Mouse (Mus musculus) forebrain, embryonic 14.5 days (tissue): Measurements from ENCODE around the gene Gm21083. TPM values are rescaled to one million over a fixed set of nuclear protein-coding genes. Genes with fewer than 3 reads are reported as not detected.
A peak's percentile ranks its signal among the peaks of the same experiment; 100 is the strongest.
"Not testable (repeated sequence)": the region's sequence is repeated elsewhere in the genome, so short reads cannot be mapped to it uniquely, and the experiment has no call there.

Experiments
- ATAC-seq: fragments of 200-750 bp; cut with Nextera tagmentation; 2 replicates; pipeline ENCODE4 v1.8.0; 2017; ENCODE audit warnings: mild to moderate bottlenecking, moderate library complexity
- DNase-seq: peaks from one replicate; pipeline ENCODE4 v3.0.0-alpha.2; 2015; ENCODE audit warnings: low spot score
- H3K27ac ChIP-seq: fragments of 300-500 bp; sonication (generic); 2 replicates; pipeline ENCODE4 v1.5.1; 2014; ENCODE audit warnings: low read depth, mild to moderate bottlenecking, control low read depth, low read length, moderate library complexity
- H3K27me3 ChIP-seq: fragments of 300-500 bp; sonication (generic); replicated peaks from 2 replicates; pipeline ENCODE4 v1.6.1; 2014; ENCODE audit warnings: low read length, control low read depth, mixed read lengths; ENCODE audit not compliant: control insufficient read depth, insufficient read depth
- H3K36me3 ChIP-seq: fragments of 300-500 bp; sonication (generic); 2 replicates; pipeline ENCODE4 v1.6.1; 2014; ENCODE audit warnings: low read length, control low read depth; ENCODE audit not compliant: control insufficient read depth, insufficient read depth
- H3K4me1 ChIP-seq: fragments of 300-500 bp; sonication (generic); 2 replicates; pipeline ENCODE4 v1.6.1; 2014; ENCODE audit warnings: antibody characterized with exemption, low read length, control low read depth; ENCODE audit not compliant: control insufficient read depth, insufficient read depth
- H3K4me2 ChIP-seq: fragments of 300-500 bp; sonication (generic); 2 replicates; pipeline ENCODE4 v1.6.1; 2014; ENCODE audit warnings: mild to moderate bottlenecking, control low read depth, low read length
- H3K4me3 ChIP-seq: fragments of 300-500 bp; sonication (generic); 2 replicates; pipeline ENCODE4 v1.5.1; 2014; ENCODE audit warnings: low read depth, low read length, control low read depth
- H3K9ac ChIP-seq: fragments of 300-500 bp; sonication (generic); 2 replicates; pipeline ENCODE4 v1.6.1; 2014; ENCODE audit warnings: mild to moderate bottlenecking, low read length, control low read depth, moderate library complexity
- H3K9me3 ChIP-seq: fragments of 300-500 bp; sonication (generic); replicated peaks from 2 replicates; pipeline ENCODE4 v1.6.1; 2016; ENCODE audit warnings: low read length, control low read depth, mixed read lengths; ENCODE audit not compliant: control insufficient read depth
- WGBS: fragments of 180-500 bp; shearing (Covaris S2); extraction: QIAGEN DNeasy Blood & Tissue Kit; methylation state at CpG from one replicate; pipeline ENCODE4 v1.1.7; 2014; 5-methylcytosine and 5-hydroxymethylcytosine counted together
- polyA plus RNA-seq: library from polyadenylated mRNA; unstranded; fragments of >200 nt; fragmentation: Nextera tagmentation; extraction: Ambion mirVana; gene quantifications from 2 replicates; pipeline ENCODE4 v1.2.1, GENCODE M21; 2014

Gm21083 gene
- not detected in 2 replicates for polyA plus RNA-seq

DNA sequence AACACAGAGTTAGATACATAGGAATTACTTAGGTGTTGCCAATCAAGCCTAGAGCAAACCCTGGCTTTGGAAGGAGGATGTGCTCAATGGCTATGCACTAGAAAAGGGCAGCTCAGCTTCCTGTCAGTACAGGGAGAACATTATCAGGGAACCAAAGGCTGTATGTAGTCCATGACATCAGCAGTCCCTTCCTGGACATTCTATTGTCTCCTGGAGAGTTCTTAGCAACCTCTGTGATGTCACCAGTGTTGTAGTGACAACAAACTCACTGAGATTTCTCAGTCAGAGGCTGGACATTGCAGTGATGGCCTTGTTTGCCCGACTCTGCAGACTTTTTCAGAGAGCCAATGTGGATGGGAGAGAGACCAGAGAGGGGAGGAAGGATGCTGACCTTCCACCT is at the start of gene Gm21083:
Gene Gm21083, plus strand, starts transcription at position 301 of the 400 bp plus-strand sequence.
- H3K36me3 ChIP-seq, DNase-seq, H3K9ac ChIP-seq, H3K9me3 ChIP-seq, H3K27me3 ChIP-seq, H3K4me1 ChIP-seq, H3K4me2 ChIP-seq, ATAC-seq, H3K4me3 ChIP-seq, H3K27ac ChIP-seq: not testable (repeated sequence)
- no CpG with 5 or more reads among the region's 1 CpGs for WGBS

DNA sequence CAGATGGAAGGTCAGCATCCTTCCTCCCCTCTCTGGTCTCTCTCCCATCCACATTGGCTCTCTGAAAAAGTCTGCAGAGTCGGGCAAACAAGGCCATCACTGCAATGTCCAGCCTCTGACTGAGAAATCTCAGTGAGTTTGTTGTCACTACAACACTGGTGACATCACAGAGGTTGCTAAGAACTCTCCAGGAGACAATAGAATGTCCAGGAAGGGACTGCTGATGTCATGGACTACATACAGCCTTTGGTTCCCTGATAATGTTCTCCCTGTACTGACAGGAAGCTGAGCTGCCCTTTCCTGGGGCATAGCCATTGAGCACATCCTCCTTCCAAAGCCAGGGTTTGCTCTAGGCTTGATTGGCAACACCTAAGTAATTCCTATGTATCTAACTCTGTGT is 48.0 kb upstream of the Gm21083 start, which contains the start of gene Gm21190:
Gene Gm21190, minus strand, starts transcription at position 101 of the 400 bp plus-strand sequence.
- not testable (repeated sequence) for H3K4me2 ChIP-seq, H3K27ac ChIP-seq, ATAC-seq, H3K36me3 ChIP-seq, H3K4me3 ChIP-seq, H3K9me3 ChIP-seq, H3K27me3 ChIP-seq, H3K9ac ChIP-seq, DNase-seq, H3K4me1 ChIP-seq
- no CpG with 5 or more reads among the region's 1 CpGs for WGBS

DNA sequence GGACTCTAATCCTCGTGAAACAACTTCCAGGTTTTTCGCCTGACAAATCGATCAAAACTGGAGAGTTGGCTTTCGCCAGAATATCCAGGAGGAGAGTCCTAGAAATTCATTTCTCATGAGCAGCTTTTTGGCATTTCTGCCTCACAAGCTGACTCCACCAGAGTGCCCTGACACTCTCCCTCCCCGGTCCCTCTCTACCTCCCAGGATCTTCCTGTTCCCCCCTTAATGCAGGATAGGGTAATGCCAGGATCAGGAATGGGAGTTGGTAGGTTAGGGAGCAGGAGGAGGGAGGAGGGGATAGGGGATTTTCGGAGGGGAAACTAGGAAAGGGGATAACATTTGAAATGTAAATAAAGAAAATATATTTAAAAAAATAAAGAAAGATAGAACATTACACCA is 28.5 kb upstream of the Gm21083 start:
- H3K9ac ChIP-seq, H3K4me1 ChIP-seq, H3K4me3 ChIP-seq, H3K9me3 ChIP-seq, H3K4me2 ChIP-seq, H3K27me3 ChIP-seq, ATAC-seq, H3K36me3 ChIP-seq, H3K27ac ChIP-seq, DNase-seq: not testable (repeated sequence)
- 84% methylated on average over 6 of the region's 6 CpGs for WGBS

DNA sequence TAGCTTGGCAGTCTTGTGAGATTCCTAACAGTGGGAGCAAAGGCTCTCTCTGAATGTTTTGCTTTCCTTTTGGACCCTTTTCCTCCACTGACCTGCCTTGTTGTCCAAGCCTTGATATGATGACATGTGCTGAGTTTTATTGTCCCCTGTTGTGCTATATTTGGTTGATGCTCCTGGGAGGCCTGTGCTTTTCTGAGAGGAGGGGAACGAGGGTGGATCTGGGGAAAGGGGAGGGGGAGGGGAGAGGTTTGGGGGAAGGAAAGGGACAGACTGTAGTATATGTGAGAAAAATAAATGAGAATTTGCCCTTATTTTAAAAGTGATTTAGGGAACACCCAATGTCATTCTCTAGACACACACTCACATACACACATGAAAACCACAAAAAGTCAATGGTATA is 28.0 kb upstream of the Gm21083 start:
- not testable (repeated sequence) for H3K4me3 ChIP-seq, ATAC-seq
- 47% methylated on average over 1 of the region's 1 CpGs for WGBS

DNA sequence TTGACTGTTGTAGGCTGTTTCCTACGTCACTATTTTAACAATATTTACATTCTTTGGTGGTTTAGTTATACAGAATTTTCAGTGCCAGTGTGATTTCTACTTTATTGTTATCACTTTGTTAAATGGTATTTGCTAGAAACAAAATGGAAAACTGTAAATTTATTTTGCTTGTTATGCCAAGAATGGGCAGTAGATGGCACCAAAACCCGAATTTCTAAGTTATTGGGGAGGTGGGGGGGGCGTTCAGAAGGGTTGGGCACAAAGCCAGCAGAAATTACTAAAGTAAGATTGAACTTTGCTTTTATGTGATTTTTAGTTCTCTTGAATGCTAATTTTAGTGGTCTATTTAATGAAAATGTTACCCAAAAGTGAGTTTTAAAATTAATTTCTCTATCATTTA is 27.5 kb upstream of the Gm21083 start:
- H3K4me2 ChIP-seq, H3K4me1 ChIP-seq, H3K27me3 ChIP-seq, H3K9ac ChIP-seq, H3K27ac ChIP-seq, H3K36me3 ChIP-seq, H3K4me3 ChIP-seq, ATAC-seq, H3K9me3 ChIP-seq: not testable (repeated sequence)
- 15% methylated on average over 3 of the region's 3 CpGs for WGBS
- peak; percentile 19 for DNase-seq

More for the DNA sequence above, 28.0 kb upstream of the Gm21083 start:
- DNase-seq, H3K27ac ChIP-seq, H3K9me3 ChIP-seq, H3K9ac ChIP-seq, H3K4me1 ChIP-seq, H3K27me3 ChIP-seq, H3K4me2 ChIP-seq, H3K36me3 ChIP-seq: not testable (repeated sequence)

DNA sequence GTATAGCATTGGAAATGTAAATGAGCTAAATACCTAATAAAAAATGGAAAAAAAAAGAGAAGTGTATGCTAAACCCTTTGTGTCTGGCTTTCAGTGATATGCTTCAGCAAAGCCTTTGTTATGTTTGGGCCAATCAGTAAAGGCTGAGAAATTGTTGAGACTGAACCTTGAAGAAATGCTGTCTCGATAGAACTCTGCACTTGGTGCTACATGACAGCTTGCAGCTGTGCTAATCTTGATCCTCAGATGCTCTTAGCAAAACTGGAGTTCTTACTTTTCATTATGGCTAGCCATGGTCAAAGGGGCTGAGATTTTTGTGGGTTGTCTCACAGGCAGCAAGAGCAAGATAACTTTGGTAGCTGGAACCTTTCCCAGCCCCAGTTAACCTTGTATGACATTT is 18.5 kb upstream of the Gm21083 start:
- H3K27me3 ChIP-seq, H3K9me3 ChIP-seq, H3K4me3 ChIP-seq, H3K4me1 ChIP-seq, H3K4me2 ChIP-seq, H3K36me3 ChIP-seq, DNase-seq, H3K27ac ChIP-seq, ATAC-seq, H3K9ac ChIP-seq: not testable (repeated sequence)
- WGBS = 82% methylated on average over 1 of the region's 1 CpGs

DNA sequence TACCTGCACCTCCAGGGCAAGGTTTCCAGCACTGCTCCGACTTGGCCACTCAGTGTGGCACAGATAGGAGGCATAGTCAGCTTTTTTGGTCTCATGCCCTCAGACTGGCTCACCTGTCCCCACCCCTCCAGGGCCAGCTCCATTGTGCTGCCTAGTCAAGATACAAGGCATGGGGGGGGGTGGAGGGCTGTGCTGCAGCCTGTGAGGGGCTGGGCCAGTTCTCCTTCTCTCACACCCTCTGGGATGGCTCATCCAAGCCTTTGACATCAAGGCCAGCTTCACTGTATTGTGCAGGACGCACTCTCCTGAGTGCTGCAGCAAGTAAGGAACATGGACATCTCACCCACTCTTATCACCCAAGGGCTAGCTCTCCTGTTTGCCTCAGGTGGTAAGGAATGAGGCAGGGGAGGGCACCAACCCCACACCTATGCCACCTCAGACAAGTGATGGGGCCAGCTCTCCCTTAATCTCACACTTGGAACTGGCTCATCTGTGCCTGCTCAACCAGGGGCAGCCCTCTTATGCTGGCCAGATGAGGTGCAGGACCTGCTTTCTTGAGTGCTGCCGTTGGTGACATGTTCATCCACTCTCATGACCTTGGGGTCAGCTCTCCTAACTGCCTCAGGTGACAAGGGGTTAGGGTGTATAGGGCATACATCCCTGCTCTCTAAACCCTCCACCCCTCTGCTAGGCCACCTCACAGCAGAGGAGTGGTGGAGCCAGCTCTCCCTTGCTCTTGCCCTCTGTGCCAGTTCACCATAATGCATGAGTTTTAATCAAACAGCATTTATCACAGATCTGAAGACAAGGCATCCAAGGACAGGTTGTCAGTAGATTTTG is 15.5 kb upstream of the Gm21083 start:
- H3K4me1 ChIP-seq, H3K9ac ChIP-seq, H3K4me3 ChIP-seq, H3K4me2 ChIP-seq, H3K36me3 ChIP-seq, H3K27me3 ChIP-seq, H3K27ac ChIP-seq, DNase-seq, ATAC-seq, H3K9me3 ChIP-seq: not testable (repeated sequence)
- WGBS = 81% methylated on average over 3 of the region's 3 CpGs

DNA sequence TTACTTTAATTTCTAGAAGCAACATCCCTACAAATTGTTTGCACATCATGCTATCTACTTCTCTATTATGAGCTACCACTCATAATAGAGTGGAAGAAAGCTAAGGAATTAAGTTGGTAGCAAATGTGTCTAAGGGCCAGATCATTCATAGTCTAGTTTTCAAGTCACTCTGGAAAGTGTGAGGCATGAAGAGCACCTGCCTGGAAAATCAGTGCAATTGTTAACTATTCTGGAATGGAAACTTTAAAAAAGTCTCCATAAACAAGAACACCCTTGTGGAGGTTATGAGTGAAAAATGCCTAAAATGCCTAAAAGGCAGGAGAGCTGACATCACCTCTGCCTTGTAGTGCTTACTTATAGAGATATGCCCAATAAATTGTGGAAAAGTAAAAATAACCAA is 3.4 kb upstream of the Gm21083 start:
- not testable (repeated sequence) for ATAC-seq, H3K9me3 ChIP-seq, H3K4me2 ChIP-seq, H3K4me1 ChIP-seq, DNase-seq, H3K27me3 ChIP-seq, H3K36me3 ChIP-seq, H3K4me3 ChIP-seq, H3K27ac ChIP-seq, H3K9ac ChIP-seq

DNA sequence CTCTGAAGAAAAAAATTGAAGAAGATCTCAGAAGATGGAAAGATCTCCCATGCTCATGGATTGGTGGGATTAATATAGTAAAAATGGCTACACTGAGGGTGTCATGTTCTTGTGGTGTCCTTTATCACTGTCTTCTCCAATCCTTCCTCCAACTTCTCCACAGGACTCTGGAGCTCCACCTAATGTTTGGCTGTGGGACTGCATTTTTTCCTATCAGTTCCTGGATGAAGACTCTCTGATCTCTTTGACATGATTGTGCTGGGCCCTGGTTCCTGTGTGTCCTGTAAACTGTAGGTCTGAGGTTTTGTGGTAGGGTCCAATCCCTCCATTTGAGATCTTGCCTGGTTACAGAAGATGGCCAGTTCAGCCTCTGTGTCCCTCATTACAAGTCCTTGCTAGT is 9.2 kb downstream of the Gm21083 start:
- H3K9ac ChIP-seq, ATAC-seq, DNase-seq, H3K27ac ChIP-seq, H3K27me3 ChIP-seq, H3K36me3 ChIP-seq, H3K4me1 ChIP-seq, H3K9me3 ChIP-seq, H3K4me3 ChIP-seq, H3K4me2 ChIP-seq: not testable (repeated sequence)
